20 mouse cellular contexts compared by ENCODE assay signal in genomic region chr9:123165781-123166443, GRCm38 (mm10). TPM values are rescaled to one million over a fixed set of nuclear protein-coding genes. Genes with fewer than 3 reads are reported as not detected.
A peak's percentile ranks its signal among the peaks of the same experiment; 100 is the strongest.
DNase-seq lines count a peak whose midpoint lies in the region; ATAC-seq and TF ChIP-seq lines count a peak whose summit lies in the region.
"Had no signal": no experiment of that assay in that cellular context is flagged by ENCODE, and none has a peak within 500 bp of the region (broad histone marks: within the 10 kb centered on the region; RNA-seq: fewer than 3 reads in every experiment).

No protein-coding gene starts in this region.

- H3K4me3 ChIP-seq in hindbrain, embryonic 11.5 days (ENCODE audit: low read depth, low read length): no peak overlapping the region
- H3K4me3 ChIP-seq in hindbrain, embryonic 14.5 days (replicated peaks; ENCODE audit: low read length): no peak overlapping the region
- no peak overlapping the region for H3K4me3 ChIP-seq in limb, embryonic 14.5 days (replicated peaks; ENCODE audit: low read length)
- H3K4me3 ChIP-seq in limb, embryonic 10.5 days: no peak overlapping the region
- H3K4me3 ChIP-seq in embryonic facial prominence, embryonic 14.5 days (ENCODE audit: low read depth, low read length): no peak overlapping the region
- no peak overlapping the region for H3K4me3 ChIP-seq in lung, adult 2 months (replicated peaks; ENCODE audit: extremely low read depth, low read depth, low read length)
- H3K4me3 ChIP-seq: forebrain, embryonic 13.5 days; heart, embryonic 10.5 days; hindbrain, embryonic 10.5 days; layer of hippocampus, adult 2 months had no signal

- H3K4me1 ChIP-seq in hindbrain, embryonic 11.5 days (replicated peaks; ENCODE audit: control insufficient read depth, insufficient read depth, low read length): no peaks in the 10 kb centered on the region
- H3K4me1 ChIP-seq in hindbrain, embryonic 14.5 days (replicated peaks; ENCODE audit: control insufficient read depth, insufficient read depth, low read length): 0 out of 2 replicates have a peak, but pooled peaks cover 3% of the 10 kb centered on the region
- no peaks in the 10 kb centered on the region for H3K4me1 ChIP-seq in limb, embryonic 14.5 days (ENCODE audit: control insufficient read depth, insufficient read depth, low read length)
- 0 out of 2 replicates have a peak, but pooled peaks cover 7% of the 10 kb centered on the region for H3K4me1 ChIP-seq in limb, embryonic 10.5 days
- peaks cover 5% of the 10 kb centered on the region; the same call in 1 of the 2 replicates for H3K4me1 ChIP-seq in embryonic facial prominence, embryonic 14.5 days (ENCODE audit: control insufficient read depth, insufficient read depth, low read length)
- H3K4me1 ChIP-seq in lung, adult 2 months (ENCODE audit: control insufficient read depth, insufficient read depth, low read length): no peaks in the 10 kb centered on the region
- H3K4me1 ChIP-seq: forebrain, embryonic 13.5 days; heart, embryonic 10.5 days; hindbrain, embryonic 10.5 days had no signal

- TF ChIP-seq CTCF in lung, adult 2 months (IDR thresholded peaks at IDR 0.05; ENCODE audit: insufficient read depth, low read length): no peak

- no peak for ATAC-seq in hindbrain, embryonic 11.5 days (ENCODE audit: low FRiP score)
- no peak for ATAC-seq in hindbrain, embryonic 14.5 days (ENCODE audit: low FRiP score)
- no peak for ATAC-seq in limb, embryonic 14.5 days (ENCODE audit: low FRiP score, low read depth)
- no peak for ATAC-seq in embryonic facial prominence, embryonic 14.5 days (ENCODE audit: low read depth)
- ATAC-seq: forebrain, embryonic 13.5 days had no signal

- H3K27me3 ChIP-seq in hindbrain, embryonic 11.5 days (ENCODE audit: control insufficient read depth, insufficient read depth, low read length): no peaks in the 10 kb centered on the region
- no peaks in the 10 kb centered on the region for H3K27me3 ChIP-seq in hindbrain, embryonic 14.5 days (ENCODE audit: control insufficient read depth, insufficient read depth, low read length)
- no peaks in the 10 kb centered on the region for H3K27me3 ChIP-seq in limb, embryonic 14.5 days (ENCODE audit: control insufficient read depth, insufficient read depth, low read length)
- no peaks in the 10 kb centered on the region for H3K27me3 ChIP-seq in limb, embryonic 10.5 days (ENCODE audit: low read depth, poor library complexity, severe bottlenecking)
- H3K27me3 ChIP-seq in embryonic facial prominence, embryonic 14.5 days (replicated peaks; ENCODE audit: control insufficient read depth, insufficient read depth, low read length): no peaks in the 10 kb centered on the region
- H3K27me3 ChIP-seq: forebrain, embryonic 13.5 days had no signal

- no peak for TF ChIP-seq POLR2A in limb, embryonic 14.5 days (IDR thresholded peaks at IDR 0.05; ENCODE audit: borderline replicate concordance, extremely low read depth, insufficient read depth, insufficient read length)
- no peak for TF ChIP-seq POLR2A in lung, adult 2 months (IDR thresholded peaks at IDR 0.05; ENCODE audit: borderline replicate concordance, extremely low read depth, low read depth, low read length)

- H3K27ac ChIP-seq in hindbrain, embryonic 11.5 days (ENCODE audit: low read depth, low read length): no peak overlapping the region
- H3K27ac ChIP-seq in hindbrain, embryonic 14.5 days: no peak overlapping the region
- no peak overlapping the region for H3K27ac ChIP-seq in limb, embryonic 14.5 days (replicated peaks; ENCODE audit: low read depth, low read length)
- H3K27ac ChIP-seq in limb, embryonic 10.5 days: no peak overlapping the region
- H3K27ac ChIP-seq in embryonic facial prominence, embryonic 14.5 days (replicated peaks; ENCODE audit: low read depth, low read length): no peak overlapping the region
- H3K27ac ChIP-seq: forebrain, embryonic 13.5 days; heart, embryonic 10.5 days; hindbrain, embryonic 10.5 days; layer of hippocampus, adult 2 months had no signal

- no peaks in the 10 kb centered on the region for H3K36me3 ChIP-seq in hindbrain, embryonic 11.5 days (ENCODE audit: control insufficient read depth, insufficient read depth, low read length)
- H3K36me3 ChIP-seq in hindbrain, embryonic 14.5 days (replicated peaks; ENCODE audit: control insufficient read depth, insufficient read depth): no peaks in the 10 kb centered on the region
- H3K36me3 ChIP-seq in limb, embryonic 14.5 days (ENCODE audit: control insufficient read depth, insufficient read depth, low read length): no peaks in the 10 kb centered on the region
- no peaks in the 10 kb centered on the region for H3K36me3 ChIP-seq in limb, embryonic 10.5 days
- no peaks in the 10 kb centered on the region for H3K36me3 ChIP-seq in embryonic facial prominence, embryonic 14.5 days (ENCODE audit: control insufficient read depth, insufficient read depth, low read length)
- H3K36me3 ChIP-seq: heart, embryonic 10.5 days; hindbrain, embryonic 10.5 days had no signal

- H3K9ac ChIP-seq in hindbrain, embryonic 11.5 days (ENCODE audit: low read depth, low read length): no peak overlapping the region
- H3K9ac ChIP-seq in hindbrain, embryonic 14.5 days: no peak overlapping the region
- H3K9ac ChIP-seq in limb, embryonic 14.5 days (ENCODE audit: low read depth, low read length, severe bottlenecking): no peak overlapping the region
- no peak overlapping the region for H3K9ac ChIP-seq in embryonic facial prominence, embryonic 14.5 days (ENCODE audit: low read depth, low read length)
- H3K9ac ChIP-seq: forebrain, embryonic 13.5 days had no signal

- DNase-seq in hindbrain, embryonic 11.5 days (ENCODE audit: low spot score): peak; percentile 13
- DNase-seq in hindbrain, embryonic 14.5 days (ENCODE audit: low spot score): no peak
- DNase-seq in limb, embryonic 14.5 days (ENCODE audit: low spot score): peak; percentile 41
- DNase-seq in limb, embryonic 10.5 days (ENCODE audit: low spot score): no peak
- peak; percentile 60 for DNase-seq in NIH3T3 (ENCODE audit: low read depth)
- DNase-seq in embryonic facial prominence, embryonic 14.5 days (ENCODE audit: low spot score): peak; percentile 18
- no peak for DNase-seq in lung, adult 2 months
- DNase-seq in left cerebral cortex, adult 9 months (ENCODE audit: low spot score in 2 of 2): no peak
- DNase-seq: adrenal gland, adult 8-10 months; cerebellum, adult 9-11 months; layer of hippocampus, postnatal 36 days; liver; lung, postnatal 36 days; retina, postnatal 1 day; thymus, adult 2 months had no signal

- H3K4me2 ChIP-seq in hindbrain, embryonic 11.5 days (replicated peaks; ENCODE audit: low read depth, low read length): no peak overlapping the region
- H3K4me2 ChIP-seq in hindbrain, embryonic 14.5 days (replicated peaks): no peak overlapping the region
- H3K4me2 ChIP-seq in limb, embryonic 14.5 days (replicated peaks; ENCODE audit: low read depth, low read length, severe bottlenecking): no peak overlapping the region
- no peak overlapping the region for H3K4me2 ChIP-seq in embryonic facial prominence, embryonic 14.5 days (ENCODE audit: low read depth, low read length)
- H3K4me2 ChIP-seq: forebrain, embryonic 13.5 days had no signal

- WGBS in hindbrain, embryonic 11.5 days: 83% methylated on average over 3 of the region's 3 CpGs
- WGBS in hindbrain, embryonic 14.5 days: 67% methylated on average over 3 of the region's 3 CpGs
- 68% methylated on average over 3 of the region's 3 CpGs for WGBS in limb, embryonic 14.5 days
- WGBS in limb, embryonic 10.5 days: 90% methylated on average over 3 of the region's 3 CpGs
- WGBS in embryonic facial prominence, embryonic 14.5 days: 84% methylated on average over 3 of the region's 3 CpGs
- 89% methylated on average over 3 of the region's 3 CpGs for WGBS in lung, adult 2 months

- no peaks in the 10 kb centered on the region for H3K9me3 ChIP-seq in hindbrain, embryonic 11.5 days (ENCODE audit: control insufficient read depth, low read length)
- no peaks in the 10 kb centered on the region for H3K9me3 ChIP-seq in hindbrain, embryonic 14.5 days (ENCODE audit: control insufficient read depth, low read length)
- H3K9me3 ChIP-seq in limb, embryonic 14.5 days (ENCODE audit: control insufficient read depth, low read length): no peaks in the 10 kb centered on the region
- H3K9me3 ChIP-seq in limb, embryonic 10.5 days (replicated peaks): no peaks in the 10 kb centered on the region
- no peaks in the 10 kb centered on the region for H3K9me3 ChIP-seq in embryonic facial prominence, embryonic 14.5 days (ENCODE audit: control insufficient read depth, low read length)
- H3K9me3 ChIP-seq: forebrain, embryonic 13.5 days; heart, embryonic 10.5 days; hindbrain, embryonic 10.5 days had no signal

RNA-seq across cellular contexts. Expression of gene Clec3b, which starts 15.2 kb away (rescaled TPM):
- not detected in 2 replicates for polyA plus RNA-seq in hindbrain, embryonic 11.5 days (2014; fragmentation: Nextera tagmentation; extraction: Ambion mirVana)
- 0.60 and 0.64 TPM in 2 replicates for polyA plus RNA-seq in hindbrain, embryonic 14.5 days (2014; fragmentation: Nextera tagmentation; extraction: Ambion mirVana)
- polyA plus RNA-seq in limb, embryonic 14.5 days (2012; rRNA removed): 18.1 and 21.0 TPM in 2 replicates
- 1.1 and 1.6 TPM in 2 replicates for polyA plus RNA-seq in limb, embryonic 14.5 days (2014; fragmentation: Nextera tagmentation; extraction: Ambion mirVana)
- polyA plus RNA-seq in limb, embryonic 10.5 days (2016; fragmentation: Nextera tagmentation; extraction: Ambion mirVana): 0.20 TPM in 1 of 2 replicates, not detected in the other
- polyA plus RNA-seq in embryonic facial prominence, embryonic 14.5 days (2014; fragmentation: Nextera tagmentation; extraction: Ambion mirVana): 2.9 TPM in 2 replicates
- 151 and 180 TPM in 2 replicates for polyA plus RNA-seq in lung, adult 2 months (2012; rRNA removed)
- polyA plus RNA-seq: heart, embryonic 10.5 days; hindbrain, embryonic 10.5 days; intestine, embryonic 14.5 days had no signal

RNA-seq across cellular contexts. Expression of gene Cdcp1, which starts 49.9 kb away (rescaled TPM):
- 0.66 and 1.2 TPM in 2 replicates for polyA plus RNA-seq in hindbrain, embryonic 11.5 days (2014; fragmentation: Nextera tagmentation; extraction: Ambion mirVana)
- polyA plus RNA-seq in hindbrain, embryonic 14.5 days (2014; fragmentation: Nextera tagmentation; extraction: Ambion mirVana): 0.09 and 0.33 TPM in 2 replicates
- polyA plus RNA-seq in limb, embryonic 14.5 days (2012; rRNA removed): 6.1 and 7.1 TPM in 2 replicates
- 9.1 and 9.3 TPM in 2 replicates for polyA plus RNA-seq in limb, embryonic 14.5 days (2014; fragmentation: Nextera tagmentation; extraction: Ambion mirVana)
- 2.8 and 3.5 TPM in 2 replicates for polyA plus RNA-seq in limb, embryonic 10.5 days (2016; fragmentation: Nextera tagmentation; extraction: Ambion mirVana)
- 7.1 and 8.0 TPM in 2 replicates for polyA plus RNA-seq in embryonic facial prominence, embryonic 14.5 days (2014; fragmentation: Nextera tagmentation; extraction: Ambion mirVana)
- polyA plus RNA-seq in lung, adult 2 months (2012; rRNA removed): 10.8 and 14.2 TPM in 2 replicates
- polyA plus RNA-seq: forebrain, embryonic 13.5 days had no signal

RNA-seq across cellular contexts. Expression of gene Exosc7, which starts 52.9 kb away (rescaled TPM):
- polyA plus RNA-seq in hindbrain, embryonic 11.5 days (2014; fragmentation: Nextera tagmentation; extraction: Ambion mirVana): 104 and 106 TPM in 2 replicates
- 73.2 and 76.4 TPM in 2 replicates for polyA plus RNA-seq in hindbrain, embryonic 14.5 days (2014; fragmentation: Nextera tagmentation; extraction: Ambion mirVana)
- polyA plus RNA-seq in limb, embryonic 14.5 days (2012; rRNA removed): 81.1 and 109 TPM in 2 replicates
- polyA plus RNA-seq in limb, embryonic 14.5 days (2014; fragmentation: Nextera tagmentation; extraction: Ambion mirVana): 96.5 and 105 TPM in 2 replicates
- 120 and 148 TPM in 2 replicates for polyA plus RNA-seq in limb, embryonic 10.5 days (2016; fragmentation: Nextera tagmentation; extraction: Ambion mirVana)
- polyA plus RNA-seq in embryonic facial prominence, embryonic 14.5 days (2014; fragmentation: Nextera tagmentation; extraction: Ambion mirVana): 84.2 and 100 TPM in 2 replicates
- polyA plus RNA-seq in lung, adult 2 months (2012; rRNA removed): 57.4 and 80.6 TPM in 2 replicates

RNA-seq across cellular contexts. Expression of gene Zdhhc3, which starts 52.9 kb away (rescaled TPM):
- polyA plus RNA-seq in hindbrain, embryonic 11.5 days (2014; fragmentation: Nextera tagmentation; extraction: Ambion mirVana): 55.8 and 62.5 TPM in 2 replicates
- 63.6 and 71.7 TPM in 2 replicates for polyA plus RNA-seq in hindbrain, embryonic 14.5 days (2014; fragmentation: Nextera tagmentation; extraction: Ambion mirVana)
- 63.5 and 101 TPM in 2 replicates for polyA plus RNA-seq in limb, embryonic 14.5 days (2012; rRNA removed)
- 58.1 and 61.5 TPM in 2 replicates for polyA plus RNA-seq in limb, embryonic 14.5 days (2014; fragmentation: Nextera tagmentation; extraction: Ambion mirVana)
- 72.8 and 73.9 TPM in 2 replicates for polyA plus RNA-seq in limb, embryonic 10.5 days (2016; fragmentation: Nextera tagmentation; extraction: Ambion mirVana)
- 51.2 and 57.4 TPM in 2 replicates for polyA plus RNA-seq in embryonic facial prominence, embryonic 14.5 days (2014; fragmentation: Nextera tagmentation; extraction: Ambion mirVana)
- polyA plus RNA-seq in lung, adult 2 months (2012; rRNA removed): 253 and 404 TPM in 2 replicates

Comparison
In these comparisons a context has a peak if more than half of its experiments do, and no peak if none do; other contexts are left out.
1. DNase-seq: peak in hindbrain, embryonic 11.5 days (single experiment), limb, embryonic 14.5 days (single experiment), NIH3T3 (single experiment) and embryonic facial prominence, embryonic 14.5 days (single experiment); none in hindbrain, embryonic 14.5 days (single experiment), limb, embryonic 10.5 days (single experiment), lung, adult 2 months (single experiment) and left cerebral cortex, adult 9 months (0 of 2).